Mouse (Mus musculus): ENCODE results near the gene Foxp1.

DNA sequence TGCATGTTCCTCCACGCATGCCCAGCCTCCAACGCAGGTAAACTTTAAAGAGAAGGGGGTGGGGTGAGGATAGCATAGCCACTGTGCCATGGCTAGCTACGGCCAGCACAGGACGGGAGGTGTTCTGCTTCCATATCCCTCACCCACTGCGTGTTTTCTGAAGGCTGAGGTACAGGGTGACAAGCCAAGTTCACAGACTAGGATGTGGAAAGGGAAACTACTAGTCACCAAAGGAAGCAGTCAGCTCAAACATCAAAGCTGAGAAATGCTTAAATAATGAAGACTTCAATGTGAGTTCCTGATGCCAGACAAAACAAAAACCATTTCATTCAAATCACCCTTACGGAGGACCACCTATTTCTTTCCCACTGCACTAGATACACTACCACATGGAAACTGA, 357.8 kb downstream of the Foxp1 start:
- TF ChIP-seq CTCF (IDR thresholded peaks at IDR 0.05; ENCODE audit: low read depth, low read length), result no peak
- TF ChIP-seq POLR2A (IDR thresholded peaks at IDR 0.05; ENCODE audit: borderline replicate concordance, low read depth, low read length), result no peak
